Mouse (Mus musculus) cerebellum, postnatal 36 days (tissue): ENCODE data around the gene Golt1a.
"Not testable (repeated sequence)": the region's sequence is repeated elsewhere in the genome, so short reads cannot be mapped to it uniquely, and the experiment has no call there.

Source experiments
- DNase-seq, 2 experiments: peaks; one replicate each; pipeline ENCODE4 v3.0.0; 2021 to 2022; ENCODE audit warnings: mixed read lengths in 2 of 2

Gene Golt1a

GRCm38 (mm10) chr1:133307318-133307717 is 2.3 kb upstream of the Golt1a start:
- DNase-seq, result peak; percentile 34 to 53

GRCm38 (mm10) chr1:133311240-133311639 is 1.6 kb downstream of the Golt1a start:
- no peak for DNase-seq

GRCm38 (mm10) chr1:133311946-133312345 is 2.3 kb downstream of the Golt1a start:
- no peak for DNase-seq

- peak; percentile 40 to 41 for DNase-seq
Observed at GRCm38 (mm10) chr1:133314364-133314763, 4.8 kb downstream of the Golt1a start.

GRCm38 (mm10) chr1:133315775-133316174 is 6.2 kb downstream of the Golt1a start:
- no peak for DNase-seq

- DNase-seq, result no peak
Observed at GRCm38 (mm10) chr1:133316577-133316976, 7.0 kb downstream of the Golt1a start.

GRCm38 (mm10) chr1:133317149-133317548 is 7.5 kb downstream of the Golt1a start:
- no peak for DNase-seq

- DNase-seq, result no peak
Observed at GRCm38 (mm10) chr1:133321267-133321925, 11.8 kb downstream of the Golt1a start, which contains the start of gene Kiss1. Kiss1 (plus strand) TSS chr1:133321875.

GRCm38 (mm10) chr1:133323333-133323732 is 13.7 kb downstream of the Golt1a start:
- no peak for DNase-seq

- DNase-seq, result no peak
Observed at GRCm38 (mm10) chr1:133325951-133326350, 16.4 kb downstream of the Golt1a start.

GRCm38 (mm10) chr1:133327094-133327493 is 17.5 kb downstream of the Golt1a start:
- no peak for DNase-seq

- DNase-seq, result no peak
Observed at GRCm38 (mm10) chr1:133328299-133328795, 18.7 kb downstream of the Golt1a start.

GRCm38 (mm10) chr1:133328896-133329637 is 19.5 kb downstream of the Golt1a start:
- no peak for DNase-seq

GRCm38 (mm10) chr1:133329638-133329964 is 20.0 kb downstream of the Golt1a start:
- DNase-seq, result no peak

GRCm38 (mm10) chr1:133331142-133331541 is 21.5 kb downstream of the Golt1a start:
- DNase-seq, result no peak

GRCm38 (mm10) chr1:133332656-133333430 is 23.2 kb downstream of the Golt1a start:
- no peak for DNase-seq

- no peak for DNase-seq
Observed at GRCm38 (mm10) chr1:133333937-133334336, 24.3 kb downstream of the Golt1a start.

GRCm38 (mm10) chr1:133340403-133340802 is 30.8 kb downstream of the Golt1a start:
- not testable (repeated sequence) for DNase-seq

GRCm38 (mm10) chr1:133344357-133344756 is 34.8 kb downstream of the Golt1a start:
- DNase-seq, result no peak

- DNase-seq, result no peak
Observed at GRCm38 (mm10) chr1:133346531-133346930, 36.9 kb downstream of the Golt1a start.

- DNase-seq, result no peak
Observed at GRCm38 (mm10) chr1:133347226-133347625, 37.6 kb downstream of the Golt1a start.

GRCm38 (mm10) chr1:133347693-133348520 is 38.3 kb downstream of the Golt1a start:
- DNase-seq, result no peak
